Mouse (Mus musculus): ENCODE data around the gene Sytl3. TPM values are rescaled to one million over a fixed set of nuclear protein-coding genes. Genes with fewer than 3 reads are reported as not detected.

The Sytl3 gene
- polyA plus RNA-seq, 1 experiment from 2014 or later, result 0.70 TPM

DNA sequence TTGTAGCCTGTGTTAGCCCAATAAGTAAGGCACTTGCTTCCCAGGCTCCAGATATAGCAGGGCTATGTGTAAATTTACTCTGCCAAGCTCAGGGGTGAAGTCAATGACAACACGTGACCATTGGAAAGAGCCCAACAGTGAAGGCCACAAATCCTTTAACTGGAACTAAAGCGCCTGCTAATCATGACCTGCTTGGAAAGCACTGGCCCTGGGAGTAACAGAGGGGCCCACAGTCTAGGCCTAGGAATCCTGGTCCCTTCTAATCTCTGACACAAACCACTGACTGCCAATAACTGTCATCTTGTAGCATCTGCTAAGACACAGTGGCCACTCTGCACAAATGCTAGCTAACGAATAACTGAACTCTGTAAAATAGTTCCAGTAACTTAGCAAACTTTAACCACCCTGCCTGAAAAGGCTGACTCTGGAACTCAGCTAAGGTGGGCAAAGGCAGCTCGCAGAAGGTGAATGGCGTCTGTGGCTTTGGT, 109.5 kb downstream of the Sytl3 start:
- no peak overlapping the region for H3K4me2 ChIP-seq (ENCODE audit: low read depth, low read length)
- H3K36me3 ChIP-seq (ENCODE audit: control insufficient read depth, insufficient read depth, low read length), result no peaks in the 10 kb centered on the region
- no peaks in the 10 kb centered on the region for H3K27me3 ChIP-seq (replicated peaks; ENCODE audit: control insufficient read depth, insufficient read depth, low read length)
- H3K4me1 ChIP-seq (ENCODE audit: control insufficient read depth, insufficient read depth, low read length), result peaks cover 4% of the 10 kb centered on the region; the same call in 1 of the 2 replicates
- no peak for ATAC-seq (ENCODE audit: low read depth)
- no peak overlapping the region for H3K27ac ChIP-seq (replicated peaks; ENCODE audit: low read depth, low read length)
- DNase-seq (ENCODE audit: low spot score), result no peak
- WGBS, result 86% methylated on average over 5 of the region's 5 CpGs
- H3K9me3 ChIP-seq (ENCODE audit: control insufficient read depth, low read length), result no peaks in the 10 kb centered on the region
- no peak overlapping the region for H3K4me3 ChIP-seq (ENCODE audit: low read depth, low read length)
- H3K9ac ChIP-seq (ENCODE audit: low read depth, low read length), result no peak overlapping the region

DNA sequence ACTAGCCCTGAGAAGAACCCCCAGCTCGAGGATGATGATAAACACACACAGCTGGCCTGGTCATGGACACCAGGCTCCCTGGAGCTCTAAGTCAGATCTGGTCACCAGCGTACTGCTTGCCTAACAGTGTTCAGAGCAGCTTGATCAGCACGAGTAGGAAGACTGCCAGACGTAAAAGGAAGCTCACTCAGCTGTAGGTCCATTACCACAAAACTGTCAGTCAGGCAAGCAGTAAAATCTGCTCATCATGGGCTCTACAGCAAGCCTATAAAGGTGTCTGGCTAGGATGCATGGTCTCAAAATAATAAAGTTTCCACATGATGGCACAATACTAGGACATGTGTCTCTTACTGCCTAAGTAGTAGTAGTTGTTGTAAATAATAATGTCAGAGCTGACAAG, 110.7 kb downstream of the Sytl3 start:
- Histone ChIP-seq H3K9ac (ENCODE audit: low read depth, low read length) (no peak overlapping the region), H3K27ac (replicated peaks; ENCODE audit: low read depth, low read length) (no peak overlapping the region), H3K9me3 (ENCODE audit: control insufficient read depth, low read length) (no peaks in the 10 kb centered on the region), H3K4me2 (ENCODE audit: low read depth, low read length) (no peak overlapping the region), H3K4me3 (ENCODE audit: low read depth, low read length) (no peak overlapping the region), H3K4me1 (ENCODE audit: control insufficient read depth, insufficient read depth, low read length) (peaks cover 4% of the 10 kb centered on the region; the same call in 1 of the 2 replicates), H3K27me3 (replicated peaks; ENCODE audit: control insufficient read depth, insufficient read depth, low read length) (no peaks in the 10 kb centered on the region), H3K36me3 (ENCODE audit: control insufficient read depth, insufficient read depth, low read length) (no peaks in the 10 kb centered on the region)
- DNase-seq (ENCODE audit: low spot score) (no peak), ATAC-seq (ENCODE audit: low read depth) (no peak)
- WGBS, result 45% methylated on average over 4 of the region's 4 CpGs

DNA sequence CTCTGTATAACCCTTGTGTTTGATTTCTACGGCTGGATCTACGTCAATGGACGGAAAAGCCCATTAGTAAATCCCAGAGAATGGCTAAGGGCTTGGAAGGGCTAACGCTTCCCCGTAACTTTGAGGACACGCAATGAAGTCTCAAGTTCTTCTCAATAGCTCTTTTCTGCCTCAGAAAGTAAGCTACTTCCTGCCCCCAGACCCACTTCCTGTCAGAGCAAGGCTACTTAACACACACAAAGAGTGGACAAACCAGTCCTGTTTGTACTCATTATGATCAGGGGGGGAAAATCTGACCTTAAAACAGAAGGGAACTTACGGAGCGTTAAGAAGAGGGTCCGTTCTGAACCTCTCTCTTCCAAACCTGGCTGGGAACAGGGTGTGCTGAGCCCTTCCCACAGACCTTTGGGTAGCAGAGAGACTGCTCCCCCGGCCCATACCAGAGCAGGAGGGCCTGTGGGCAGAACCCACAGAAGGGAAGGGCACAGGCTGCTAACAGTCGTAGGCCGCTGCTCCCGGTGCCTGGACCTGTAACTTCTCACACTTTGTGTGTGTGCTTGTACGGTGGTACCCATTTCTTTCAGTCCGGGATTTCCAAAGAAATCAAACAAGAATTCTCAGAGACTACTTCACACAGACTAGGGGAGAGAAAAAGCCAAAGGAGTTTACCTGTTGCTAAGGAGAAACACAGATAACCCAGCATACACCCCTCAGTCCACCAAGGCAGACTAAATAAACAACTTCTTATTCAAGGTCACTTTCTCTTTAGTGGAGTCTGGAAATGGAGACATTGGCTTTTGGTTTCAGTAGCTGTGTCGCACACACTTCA, 113.0 kb downstream of the Sytl3 start:
- Histone ChIP-seq H3K4me1 (ENCODE audit: control insufficient read depth, insufficient read depth, low read length) (no peaks in the 10 kb centered on the region), H3K9ac (ENCODE audit: low read depth, low read length) (no peak overlapping the region), H3K36me3 (ENCODE audit: control insufficient read depth, insufficient read depth, low read length) (no peaks in the 10 kb centered on the region), H3K4me3 (ENCODE audit: low read depth, low read length) (no peak overlapping the region), H3K27me3 (replicated peaks; ENCODE audit: control insufficient read depth, insufficient read depth, low read length) (no peaks in the 10 kb centered on the region), H3K4me2 (ENCODE audit: low read depth, low read length) (no peak overlapping the region), H3K9me3 (ENCODE audit: control insufficient read depth, low read length) (no peaks in the 10 kb centered on the region), H3K27ac (replicated peaks; ENCODE audit: low read depth, low read length) (no peak overlapping the region; the same call in 1 of the 2 replicates)
- ATAC-seq (ENCODE audit: low read depth), result no peak
- WGBS, result 70% methylated on average over 16 of the region's 16 CpGs
- peak; percentile 23 for DNase-seq (ENCODE audit: low spot score)

DNA sequence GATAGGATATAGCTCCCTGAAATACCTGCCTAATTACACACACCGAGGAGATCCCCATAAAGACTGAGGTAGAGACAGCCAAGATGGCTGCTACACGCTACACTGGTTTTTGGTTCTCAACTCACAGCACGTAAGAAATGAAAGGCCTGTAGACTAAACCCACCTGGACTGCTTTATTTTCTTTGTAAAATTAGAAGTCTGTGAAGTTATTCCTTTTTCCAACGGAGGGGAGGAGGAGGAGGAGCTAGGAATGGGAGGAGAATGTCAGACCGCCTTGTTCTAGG, 113.5 kb downstream of the Sytl3 start:
- Histone ChIP-seq H3K27me3 (replicated peaks; ENCODE audit: control insufficient read depth, insufficient read depth, low read length) (no peaks in the 10 kb centered on the region), H3K4me2 (ENCODE audit: low read depth, low read length) (no peak overlapping the region), H3K9me3 (ENCODE audit: control insufficient read depth, low read length) (no peaks in the 10 kb centered on the region), H3K27ac (replicated peaks; ENCODE audit: low read depth, low read length) (no peak overlapping the region), H3K9ac (ENCODE audit: low read depth, low read length) (no peak overlapping the region), H3K36me3 (ENCODE audit: control insufficient read depth, insufficient read depth, low read length) (no peaks in the 10 kb centered on the region), H3K4me3 (ENCODE audit: low read depth, low read length) (no peak overlapping the region), H3K4me1 (ENCODE audit: control insufficient read depth, insufficient read depth, low read length) (no peaks in the 10 kb centered on the region)
- DNase-seq (ENCODE audit: low spot score) (peak; percentile 34), ATAC-seq (ENCODE audit: low read depth) (peak; percentile 67; the same call in 1 of the 2 replicates)
- WGBS, result 60% methylated on average over 5 of the region's 5 CpGs

DNA sequence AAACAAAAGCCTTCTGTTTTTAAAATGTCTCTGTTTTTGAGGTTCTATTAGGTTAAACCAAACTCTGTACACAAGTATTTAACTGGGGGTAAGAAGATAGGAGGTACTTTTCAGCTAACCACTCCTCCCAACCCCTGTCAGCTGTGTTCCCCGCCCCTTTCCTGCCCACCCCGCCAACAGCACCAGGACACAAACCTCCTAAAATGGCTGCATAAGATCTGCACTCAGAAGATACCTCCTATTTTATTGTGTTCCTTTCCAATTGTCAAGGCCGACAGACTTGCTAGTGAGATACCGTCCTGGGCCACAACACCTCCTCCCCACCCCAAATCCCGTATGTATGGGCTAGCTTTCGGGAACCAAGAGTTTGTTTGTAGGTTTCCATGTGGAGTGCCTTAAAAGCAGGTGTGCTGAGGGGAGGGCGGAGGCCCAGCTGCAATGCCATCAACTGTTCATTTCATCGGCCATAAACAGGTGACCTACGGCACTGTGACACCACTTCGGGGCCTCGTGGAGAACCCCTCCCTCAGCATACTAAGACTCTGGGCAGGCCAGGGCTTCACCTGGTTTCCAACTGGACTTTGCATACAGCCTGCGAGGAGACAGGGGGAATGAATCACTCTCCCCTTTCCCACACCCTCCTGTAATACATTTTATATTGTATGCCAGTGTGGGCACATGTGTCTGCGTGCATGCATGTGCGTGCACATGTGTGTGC, 114.5 kb downstream of the Sytl3 start:
- no peak overlapping the region for H3K4me2 ChIP-seq (ENCODE audit: low read depth, low read length)
- no peak overlapping the region for H3K4me3 ChIP-seq (ENCODE audit: low read depth, low read length)
- H3K27me3 ChIP-seq (replicated peaks; ENCODE audit: control insufficient read depth, insufficient read depth, low read length), result no peaks in the 10 kb centered on the region
- 0 out of 2 replicates have a peak, but pooled peaks cover 3% of the 10 kb centered on the region for H3K4me1 ChIP-seq (ENCODE audit: control insufficient read depth, insufficient read depth, low read length)
- no peak overlapping the region for H3K9ac ChIP-seq (ENCODE audit: low read depth, low read length)
- no peak for ATAC-seq (ENCODE audit: low read depth)
- DNase-seq (ENCODE audit: low spot score), result no peak
- 84% methylated on average over 14 of the region's 14 CpGs for WGBS
- no peak overlapping the region for H3K27ac ChIP-seq (replicated peaks; ENCODE audit: low read depth, low read length)
- H3K36me3 ChIP-seq (ENCODE audit: control insufficient read depth, insufficient read depth, low read length), result no peaks in the 10 kb centered on the region
- H3K9me3 ChIP-seq (ENCODE audit: control insufficient read depth, low read length), result no peaks in the 10 kb centered on the region

DNA sequence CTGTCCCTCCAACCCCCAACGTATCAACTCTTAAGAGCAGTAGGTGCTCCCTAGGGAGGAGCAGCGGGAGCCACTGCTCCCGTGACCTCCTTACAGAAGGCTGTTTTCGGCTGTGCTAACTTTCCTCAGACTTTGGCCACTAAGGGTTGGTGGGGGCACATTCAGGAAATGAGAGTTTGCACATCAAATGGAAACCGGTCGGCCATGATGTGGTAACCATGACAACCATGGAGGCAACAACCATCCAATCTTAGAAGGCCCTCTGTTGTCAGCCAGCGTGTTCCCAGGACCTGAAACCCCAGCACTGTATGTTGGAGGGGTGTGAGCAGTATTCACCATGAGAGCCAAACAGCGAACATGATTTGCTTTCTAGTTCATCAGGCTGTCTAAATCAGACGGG, 116.3 kb downstream of the Sytl3 start:
- no peaks in the 10 kb centered on the region for H3K36me3 ChIP-seq (ENCODE audit: control insufficient read depth, insufficient read depth, low read length)
- no peak overlapping the region for H3K9ac ChIP-seq (ENCODE audit: low read depth, low read length)
- DNase-seq (ENCODE audit: low spot score), result no peak
- H3K4me3 ChIP-seq (ENCODE audit: low read depth, low read length), result no peak overlapping the region
- no peaks in the 10 kb centered on the region for H3K9me3 ChIP-seq (ENCODE audit: control insufficient read depth, low read length)
- ATAC-seq (ENCODE audit: low read depth), result no peak
- H3K27ac ChIP-seq (replicated peaks; ENCODE audit: low read depth, low read length), result no peak overlapping the region
- H3K4me2 ChIP-seq (ENCODE audit: low read depth, low read length), result no peak overlapping the region
- H3K4me1 ChIP-seq (ENCODE audit: control insufficient read depth, insufficient read depth, low read length), result peaks cover 9% of the 10 kb centered on the region
- 81% methylated on average over 9 of the region's 9 CpGs for WGBS
- H3K27me3 ChIP-seq (replicated peaks; ENCODE audit: control insufficient read depth, insufficient read depth, low read length), result peaks cover 5% of the 10 kb centered on the region; the same call in 1 of the 2 replicates

DNA sequence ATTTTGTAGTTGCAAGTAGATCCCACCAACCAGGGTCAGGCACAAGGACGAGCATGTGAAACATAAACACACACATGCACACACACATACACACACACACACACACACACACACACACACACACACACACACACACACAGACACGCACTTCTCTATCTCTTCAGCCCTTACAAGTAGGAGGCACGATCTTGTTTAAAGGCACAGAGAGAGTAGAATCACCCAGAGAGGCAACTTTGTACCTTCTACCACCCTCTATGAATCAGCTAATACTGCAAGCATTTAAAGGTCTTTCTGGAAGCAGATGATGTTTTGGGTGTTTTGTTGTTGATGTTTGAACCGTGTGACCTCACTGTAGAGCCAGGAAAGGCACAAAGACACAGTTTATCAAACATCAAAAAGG, 116.8 kb downstream of the Sytl3 start:
- Histone ChIP-seq H3K4me2 (ENCODE audit: low read depth, low read length) (no peak overlapping the region), H3K27me3 (replicated peaks; ENCODE audit: control insufficient read depth, insufficient read depth, low read length) (peaks cover 9% of the 10 kb centered on the region; the same call in 1 of the 2 replicates), H3K27ac (replicated peaks; ENCODE audit: low read depth, low read length) (no peak overlapping the region), H3K4me3 (ENCODE audit: low read depth, low read length) (no peak overlapping the region), H3K36me3 (ENCODE audit: control insufficient read depth, insufficient read depth, low read length) (no peaks in the 10 kb centered on the region), H3K9me3 (ENCODE audit: control insufficient read depth, low read length) (no peaks in the 10 kb centered on the region), H3K9ac (ENCODE audit: low read depth, low read length) (no peak overlapping the region), H3K4me1 (ENCODE audit: control insufficient read depth, insufficient read depth, low read length) (peaks cover 9% of the 10 kb centered on the region)
- ATAC-seq (ENCODE audit: low read depth) (no peak), DNase-seq (ENCODE audit: low spot score) (no peak)
- 84% methylated on average over 4 of the region's 4 CpGs for WGBS

DNA sequence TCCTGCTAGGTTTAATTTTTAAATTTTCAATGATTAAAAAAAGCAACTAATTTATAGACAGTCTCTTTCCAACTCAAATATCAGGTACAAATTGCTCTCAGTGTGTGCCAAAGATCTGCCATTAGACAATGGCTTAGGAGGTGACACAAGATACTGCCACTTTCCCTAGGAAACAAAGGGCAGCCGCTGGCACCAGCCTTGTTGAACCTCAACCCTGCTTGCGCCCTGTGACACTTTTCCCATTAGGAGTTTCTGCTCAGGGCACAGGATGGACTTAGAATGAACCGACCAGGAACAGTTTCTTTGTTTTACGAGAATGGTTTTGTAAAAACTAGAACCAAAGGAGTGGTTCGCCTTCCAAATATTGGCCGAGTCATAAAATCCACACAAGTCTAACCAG, 117.2 kb downstream of the Sytl3 start:
- Histone ChIP-seq H3K27ac (replicated peaks; ENCODE audit: low read depth, low read length) (no peak overlapping the region), H3K9ac (ENCODE audit: low read depth, low read length) (no peak overlapping the region), H3K9me3 (ENCODE audit: control insufficient read depth, low read length) (no peaks in the 10 kb centered on the region), H3K36me3 (ENCODE audit: control insufficient read depth, insufficient read depth, low read length) (no peaks in the 10 kb centered on the region), H3K4me2 (ENCODE audit: low read depth, low read length) (no peak overlapping the region), H3K4me3 (ENCODE audit: low read depth, low read length) (no peak overlapping the region), H3K4me1 (ENCODE audit: control insufficient read depth, insufficient read depth, low read length) (peaks cover 9% of the 10 kb centered on the region), H3K27me3 (replicated peaks; ENCODE audit: control insufficient read depth, insufficient read depth, low read length) (peaks cover 13% of the 10 kb centered on the region)
- 56% methylated on average over 6 of the region's 6 CpGs for WGBS
- ATAC-seq (ENCODE audit: low read depth) (no peak), DNase-seq (ENCODE audit: low spot score) (peak; percentile 31)
